Mouse (Mus musculus): ENCODE measurements around the gene Map3k21.

The Map3k21 gene

DNA sequence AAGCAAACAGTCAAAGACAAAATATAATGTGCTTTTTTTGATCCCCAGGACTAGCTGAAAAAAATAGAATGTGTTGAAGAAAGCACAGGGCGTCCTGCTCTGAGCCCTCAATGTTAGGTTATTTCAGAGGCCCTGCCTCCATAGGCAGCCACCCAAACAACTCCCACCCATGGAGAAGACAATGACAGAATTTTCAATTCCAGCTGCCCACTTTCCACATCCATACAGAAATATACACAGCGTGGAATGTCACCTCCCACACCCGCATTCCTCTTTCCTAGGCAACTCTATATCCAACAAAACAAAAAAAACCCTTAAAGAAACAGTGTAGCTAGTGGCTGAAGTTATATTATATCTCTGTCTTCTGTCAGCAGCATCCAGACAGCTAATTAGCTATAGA lies 61.1 kb downstream of the Map3k21 start:
- DNase-seq (ENCODE audit: low spot score): peak; percentile 71

GRCm38 (mm10) chr8:125975981-125976380 lies 65.7 kb downstream of the Map3k21 start:
- no peak for DNase-seq (ENCODE audit: low spot score)

DNA sequence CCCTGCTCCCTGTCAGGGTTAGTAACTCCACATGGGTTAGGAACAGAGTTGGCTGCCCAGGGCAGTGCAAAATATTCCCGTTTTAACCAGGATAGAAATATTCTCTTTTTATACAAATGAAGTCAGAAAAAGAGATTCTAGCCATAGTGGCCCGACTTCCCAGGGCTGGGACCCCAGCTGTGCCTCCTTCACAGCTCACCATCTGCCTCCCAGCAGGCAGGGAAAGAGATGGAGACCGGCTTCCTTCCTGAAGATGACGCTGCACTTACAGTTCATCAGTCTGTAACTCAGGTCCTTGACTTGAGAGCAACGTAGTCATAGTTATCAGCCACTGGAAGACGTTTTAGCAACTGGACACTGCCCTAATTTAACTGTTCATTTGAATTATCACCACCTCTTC lies 70.6 kb downstream of the Map3k21 start:
- DNase-seq (ENCODE audit: low spot score): no peak

DNA sequence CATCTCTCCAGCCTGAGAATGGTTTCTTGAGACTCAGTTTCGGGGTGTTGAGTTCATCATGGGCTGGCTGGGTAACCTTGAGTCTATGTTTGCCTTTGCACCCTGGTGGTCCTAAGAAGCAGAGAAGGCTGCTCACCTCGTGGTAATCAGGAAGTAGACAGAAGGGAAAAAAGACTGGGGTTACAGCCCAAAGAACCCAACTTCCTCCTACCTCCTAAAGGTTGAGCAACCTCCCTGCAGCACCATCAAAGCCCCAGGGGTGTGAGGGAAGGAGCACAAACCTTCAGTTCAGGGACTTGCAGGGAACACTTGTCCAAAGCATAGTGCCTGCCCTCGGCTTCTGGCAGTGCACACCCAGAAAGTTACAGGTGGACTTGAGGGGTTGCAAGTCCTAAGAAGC lies 73.3 kb downstream of the Map3k21 start:
- DNase-seq (ENCODE audit: low spot score): no peak

DNA sequence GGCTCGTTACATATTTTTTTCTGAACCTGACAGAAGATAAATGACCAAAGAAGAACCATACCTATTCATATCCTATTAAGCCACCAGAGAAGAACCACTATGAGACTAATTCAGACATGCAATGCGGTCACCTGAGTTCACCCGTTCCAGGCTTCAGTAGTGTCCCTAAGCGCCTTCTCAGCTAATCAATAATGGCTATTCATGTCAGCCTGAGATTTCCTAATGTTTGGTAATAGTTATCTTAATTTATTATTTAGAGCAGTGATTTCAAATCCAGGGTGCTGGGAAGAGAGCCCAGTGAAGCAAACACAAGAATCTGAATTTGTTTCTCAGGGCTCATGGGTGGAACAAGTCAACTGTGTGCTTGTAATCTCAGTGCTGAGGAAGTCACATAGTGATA lies 73.9 kb downstream of the Map3k21 start:
- DNase-seq (ENCODE audit: low spot score): no peak

DNA sequence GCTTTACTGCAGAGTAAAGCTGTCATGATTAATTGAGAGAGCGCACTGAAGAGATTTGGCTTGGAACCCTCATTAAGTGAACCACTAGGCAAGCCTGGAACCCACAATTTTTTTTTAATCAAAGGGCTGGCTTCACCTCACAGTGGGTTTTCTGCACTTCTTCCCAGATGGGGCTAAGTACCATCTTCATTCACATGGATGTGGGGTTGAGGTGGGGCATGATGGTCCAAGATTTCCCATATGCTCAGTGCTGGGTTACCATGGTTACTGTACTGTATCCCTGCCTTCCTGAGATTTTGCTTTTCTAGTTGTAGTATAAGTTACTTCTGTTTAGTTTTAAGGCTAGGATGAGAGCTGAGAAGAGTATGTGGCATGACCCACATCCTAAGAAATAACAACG lies 75.1 kb downstream of the Map3k21 start:
- DNase-seq (ENCODE audit: low spot score): no peak

GRCm38 (mm10) chr8:125986999-125987589 lies 76.8 kb downstream of the Map3k21 start:
- no peak for DNase-seq (ENCODE audit: low spot score)

DNA sequence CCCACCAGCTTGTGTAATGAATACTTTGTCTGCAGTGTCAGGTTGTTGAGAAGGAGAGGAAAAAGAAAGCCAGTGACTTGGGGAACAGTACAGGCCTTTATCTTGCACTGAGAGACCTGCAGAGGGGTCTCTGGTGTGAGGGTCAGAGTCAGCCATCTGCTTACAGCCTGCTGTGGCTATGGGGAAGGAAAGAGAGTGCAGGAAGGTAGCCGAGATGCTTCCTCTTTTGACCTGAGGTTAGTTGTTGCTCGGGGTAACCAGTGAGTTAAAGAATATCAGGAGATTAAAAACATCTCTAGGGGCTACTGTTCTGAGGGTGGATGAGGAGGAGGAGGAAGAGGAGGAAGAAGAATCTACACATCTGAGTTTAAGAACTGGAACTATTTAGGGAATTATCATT lies 77.7 kb downstream of the Map3k21 start:
- no peak for DNase-seq (ENCODE audit: low spot score)

DNA sequence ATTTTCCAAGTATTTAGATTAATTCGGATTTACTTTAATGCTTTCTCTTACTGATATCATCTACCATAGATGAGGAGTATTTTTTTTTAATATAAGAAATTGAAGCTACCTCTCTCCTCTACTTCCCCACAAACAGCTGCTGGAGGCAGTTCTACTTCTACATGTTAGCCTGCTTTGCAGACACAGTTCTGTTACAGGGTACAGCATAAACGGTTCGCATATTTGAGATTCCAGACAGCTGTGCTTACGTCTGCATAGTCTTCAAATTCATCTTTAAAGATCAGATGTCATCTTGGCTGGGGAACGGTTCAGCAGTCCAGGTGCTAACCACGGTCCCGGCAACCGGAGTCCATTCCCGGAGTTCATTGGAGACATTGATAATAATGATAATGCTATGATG lies 83.4 kb downstream of the Map3k21 start:
- DNase-seq (ENCODE audit: low spot score): no peak

- peak; percentile 69 for DNase-seq (ENCODE audit: low spot score)
Measured at GRCm38 (mm10) chr8:125995101-125995986, 85.1 kb downstream of the Map3k21 start, which contains the start of gene Kcnk1. TSS of gene Kcnk1 (plus strand) at chr8:125995170.

GRCm38 (mm10) chr8:125996031-125996839 lies 86.0 kb downstream of the Map3k21 start:
- DNase-seq (ENCODE audit: low spot score): no peak

GRCm38 (mm10) chr8:125996980-125997379 lies 86.7 kb downstream of the Map3k21 start:
- DNase-seq (ENCODE audit: low spot score): no peak

All from left cerebral cortex, adult 11 months (tissue).